Mouse (Mus musculus) left cerebral cortex, adult 8-10 months (tissue): ENCODE results near the gene Gm10750. TPM values are rescaled to one million over a fixed set of nuclear protein-coding genes. Genes with fewer than 3 reads are reported as not detected.
"Not testable (repeated sequence)": the region's sequence is repeated elsewhere in the genome, so short reads cannot be mapped to it uniquely, and the experiment has no call there.

Experiments used
- DNase-seq, 2 experiments: peaks; one replicate each; pipeline ENCODE4 v3.0.0; 2022; ENCODE audit warnings: low spot score in 2 of 2
- total RNA-seq, 4 experiments: library from RNA; stranded (reverse); gene quantifications; 2 replicates each; pipeline ENCODE4 v1.2.4; 2022

Gm10750 gene
- not detected for total RNA-seq

GRCm38 (mm10) chr2:149017137-149017536, at the start of gene Gm10750:
Gene Gm10750 (minus strand): TSS chr2:149017237.
- not testable (repeated sequence) for DNase-seq

GRCm38 (mm10) chr2:149004826-149005225, 12.2 kb downstream of the Gm10750 start:
- DNase-seq: no peak

- no peak for DNase-seq
Observed at GRCm38 (mm10) chr2:149003151-149003550, 13.9 kb downstream of the Gm10750 start, which contains the start of gene Gm1330. Gene Gm1330 (minus strand): TSS chr2:149003251.

- no peak for DNase-seq
Observed at GRCm38 (mm10) chr2:148995133-148995532, 21.9 kb downstream of the Gm10750 start.

Other genes starting within 250 kb of the Gm10750 start
- gene Cst11, start 245.7 kb downstream of the Gm10750 start, total RNA-seq: not detected
- not detected for gene 8030411F24Rik, start 235.2 kb downstream of the Gm10750 start, total RNA-seq
- gene Cst12, start 227.9 kb downstream of the Gm10750 start, total RNA-seq: 1 to 10 TPM; 4.9 to 9.9 (median 7.6) TPM
- gene Cst8, start 218.5 kb downstream of the Gm10750 start, total RNA-seq: not detected
- not detected for gene Cst13, start 197.2 kb downstream of the Gm10750 start, total RNA-seq
- gene Cst9, start 182.1 kb downstream of the Gm10750 start, total RNA-seq: not detected
- gene 9230104L09Rik, start 152.2 kb downstream of the Gm10750 start, total RNA-seq: not detected
- gene Cst3, start 141.5 kb downstream of the Gm10750 start, total RNA-seq: 1,000 to 10,000 TPM; 2,002 to 3,250 (median 2,603) TPM
- gene Gm1330, start 14.0 kb downstream of the Gm10750 start, total RNA-seq: not detected